Mouse (Mus musculus) stomach, embryonic 14.5 days (tissue): ENCODE results near the gene Gm11634. TPM values are rescaled to one million over a fixed set of nuclear protein-coding genes. Genes with fewer than 3 reads are reported as not detected.
"Not testable (repeated sequence)": the region's sequence is repeated elsewhere in the genome, so short reads cannot be mapped to it uniquely, and the experiment has no call there.

Experiments used
- ATAC-seq: fragments of 200-750 bp; cut with Nextera tagmentation; 2 replicates; pipeline ENCODE4 v1.8.0; 2017; ENCODE audit warnings: low read depth, moderate TSS enrichment; ENCODE audit not compliant: insufficient number of reproducible peaks, insufficient read depth, low FRiP score
- H3K27ac ChIP-seq: fragments of 300-500 bp; sonication (generic); 2 replicates; pipeline ENCODE4 v1.5.1; 2014; ENCODE audit warnings: mild to moderate bottlenecking, low read length, moderate library complexity, mixed read lengths
- H3K27me3 ChIP-seq: fragments of 300-500 bp; sonication (generic); 2 replicates; pipeline ENCODE4 v1.6.1; 2014; ENCODE audit warnings: low read length, control low read depth, mixed read lengths; ENCODE audit not compliant: control insufficient read depth, insufficient read depth
- H3K36me3 ChIP-seq: fragments of 300-500 bp; sonication (generic); 2 replicates; pipeline ENCODE4 v1.6.1; 2014; ENCODE audit warnings: mild to moderate bottlenecking, control low read depth, low read length, moderate library complexity, mixed read lengths; ENCODE audit not compliant: control insufficient read depth, insufficient read depth
- H3K4me1 ChIP-seq: fragments of 300-500 bp; sonication (generic); 2 replicates; pipeline ENCODE4 v1.6.1; 2014; ENCODE audit warnings: low read length, control low read depth, mixed read lengths; ENCODE audit not compliant: control insufficient read depth, insufficient read depth
- H3K4me2 ChIP-seq: fragments of 300-500 bp; sonication (generic); replicated peaks from 2 replicates; pipeline ENCODE4 v1.6.1; 2014; ENCODE audit warnings: low read depth, low read length, control low read depth
- H3K4me3 ChIP-seq: fragments of 300-500 bp; sonication (generic); 2 replicates; pipeline ENCODE4 v1.5.1; 2014; ENCODE audit warnings: low read depth, low read length, control low read depth
- H3K9ac ChIP-seq: fragments of 300-500 bp; sonication (generic); replicated peaks from 2 replicates; pipeline ENCODE4 v1.6.1; 2014; ENCODE audit warnings: low read depth, mild to moderate bottlenecking, control low read depth, low read length, moderate library complexity, mixed read lengths
- H3K9me3 ChIP-seq: fragments of 300-500 bp; sonication (generic); 2 replicates; pipeline ENCODE4 v1.6.1; 2016; ENCODE audit warnings: low read depth, low read length, control low read depth; ENCODE audit not compliant: control insufficient read depth
- WGBS: fragments of 180-500 bp; shearing (Covaris S2); extraction: QIAGEN DNeasy Blood & Tissue Kit; methylation state at CpG from one replicate; pipeline ENCODE4 v1.1.7; 2014; 5-methylcytosine and 5-hydroxymethylcytosine counted together
- polyA plus RNA-seq: library from polyadenylated mRNA; unstranded; fragments of >200 nt; fragmentation: Nextera tagmentation; extraction: Ambion mirVana; gene quantifications from 2 replicates; pipeline ENCODE4 v1.2.1, GENCODE M21; 2014

Gene Gm11634
- polyA plus RNA-seq, 1 experiment from 2014 or later, result not detected

DNA sequence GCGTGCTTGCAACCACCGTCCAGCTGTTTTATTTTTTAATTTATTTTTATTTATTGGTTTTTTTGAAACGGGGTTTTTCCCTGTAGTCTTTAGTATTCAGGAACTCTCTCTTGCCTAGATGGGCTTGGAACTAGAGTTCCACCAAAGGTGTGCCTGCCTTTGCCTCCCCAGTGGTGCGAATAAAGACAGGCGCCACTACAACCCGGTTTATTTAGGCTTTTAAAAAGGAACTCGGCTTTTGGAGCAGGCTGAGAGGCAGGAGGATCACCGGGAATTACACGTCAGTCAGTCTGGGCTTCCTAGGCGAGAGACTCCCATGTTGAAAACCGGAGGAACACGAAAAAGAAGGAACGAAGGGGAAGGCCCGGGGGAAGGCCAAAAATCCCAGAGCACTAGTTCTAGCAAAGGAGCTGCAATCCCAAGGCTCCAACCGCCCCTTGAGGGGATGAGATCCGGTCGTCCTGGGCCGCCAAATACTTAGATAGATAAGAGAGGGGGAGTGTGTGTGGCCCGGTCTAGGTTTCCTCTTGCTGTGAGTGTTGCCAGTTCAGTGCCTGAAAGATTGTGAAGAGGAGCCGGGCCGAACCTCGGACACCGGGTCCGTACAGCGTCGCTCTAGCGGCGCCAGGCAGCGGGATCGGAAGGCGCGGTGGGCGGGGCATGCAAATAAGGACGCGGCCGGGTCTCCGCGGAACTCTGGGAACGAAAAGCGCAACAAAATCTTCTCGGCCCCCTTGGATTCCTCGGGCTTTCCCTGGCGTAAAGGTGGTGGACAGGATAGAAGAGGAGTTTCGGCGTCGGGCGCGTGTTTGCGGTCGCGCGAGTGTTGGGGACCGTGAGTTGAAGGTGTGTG, 42.0 kb upstream of the Gm11634 start:
- WGBS, result 5% methylated on average over 50 of the region's 53 CpGs
- H3K36me3 ChIP-seq, H3K9me3 ChIP-seq, H3K4me1 ChIP-seq, H3K27me3 ChIP-seq: not testable (repeated sequence)
- peak overlapping the region; percentile 35 for H3K4me2 ChIP-seq
- peak; percentile 65 for ATAC-seq
- 0 out of 2 replicates have a peak overlapping the region, but pooled peaks have one; percentile 21 for H3K9ac ChIP-seq
- peak overlapping the region; percentile 21; the same call in 1 of the 2 replicates for H3K4me3 ChIP-seq
- peak overlapping the region; percentile 66; the same call in 1 of the 2 replicates for H3K27ac ChIP-seq

- Histone ChIP-seq H3K9me3 (no peaks in the 10 kb centered on the region), H3K27ac (no peak overlapping the region), H3K27me3 (no peaks in the 10 kb centered on the region), H3K4me1 (0 out of 2 replicates have a peak, but pooled peaks cover 3% of the 10 kb centered on the region), H3K4me2 (no peak overlapping the region), H3K9ac (no peak overlapping the region), H3K36me3 (peaks cover 4% of the 10 kb centered on the region; the same call in 1 of the 2 replicates), H3K4me3 (no peak overlapping the region)
- WGBS, result 94% methylated on average over 4 of the region's 4 CpGs
- no peak for ATAC-seq
Observed at GRCm38 (mm10) chr11:101639761-101640160, 40.7 kb upstream of the Gm11634 start.

DNA sequence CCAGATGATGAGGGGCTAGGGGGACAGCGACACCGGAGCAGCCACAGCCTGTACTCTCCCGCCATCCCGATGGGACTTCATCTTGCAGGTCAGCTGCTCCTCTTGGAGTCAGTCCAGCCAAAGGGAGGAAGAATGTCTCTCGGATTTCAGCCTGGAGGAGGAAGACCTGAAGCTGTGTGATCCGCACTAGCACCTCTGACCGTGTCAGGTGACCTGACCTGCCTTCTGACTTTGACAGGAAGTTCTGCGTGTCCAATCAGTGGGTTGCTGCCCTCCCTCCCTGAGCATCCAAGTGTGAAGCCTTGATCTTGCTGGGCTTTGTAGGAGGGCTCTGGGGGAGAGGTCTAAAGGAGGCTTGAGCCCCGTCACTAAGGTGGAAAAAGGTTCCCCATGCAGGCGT, 36.6 kb upstream of the Gm11634 start:
- ATAC-seq, result no peak
- no peak overlapping the region for H3K9ac ChIP-seq
- 80% methylated on average over 10 of the region's 10 CpGs for WGBS
- no peak overlapping the region for H3K27ac ChIP-seq
- H3K9me3 ChIP-seq, result no peaks in the 10 kb centered on the region
- H3K27me3 ChIP-seq, result no peaks in the 10 kb centered on the region
- H3K4me1 ChIP-seq, result 0 out of 2 replicates have a peak, but pooled peaks cover under 1% of the 10 kb centered on the region
- H3K36me3 ChIP-seq, result peaks cover 9% of the 10 kb centered on the region; the same call in 1 of the 2 replicates
- H3K4me3 ChIP-seq, result no peak overlapping the region
- no peak overlapping the region for H3K4me2 ChIP-seq

GRCm38 (mm10) chr11:101628733-101629417, 29.8 kb upstream of the Gm11634 start:
- H3K27me3 ChIP-seq, H3K4me1 ChIP-seq, ATAC-seq, H3K9me3 ChIP-seq, H3K36me3 ChIP-seq: not testable (repeated sequence)
- WGBS, result 60% methylated on average over 4 of the region's 5 CpGs
- Histone ChIP-seq H3K4me2 (peak overlapping the region; percentile 80), H3K4me3 (peak overlapping the region; percentile 50), H3K27ac (peak overlapping the region; percentile 99; the same call in 1 of the 2 replicates), H3K9ac (peak overlapping the region; percentile 76; the same call in 1 of the 2 replicates)

DNA sequence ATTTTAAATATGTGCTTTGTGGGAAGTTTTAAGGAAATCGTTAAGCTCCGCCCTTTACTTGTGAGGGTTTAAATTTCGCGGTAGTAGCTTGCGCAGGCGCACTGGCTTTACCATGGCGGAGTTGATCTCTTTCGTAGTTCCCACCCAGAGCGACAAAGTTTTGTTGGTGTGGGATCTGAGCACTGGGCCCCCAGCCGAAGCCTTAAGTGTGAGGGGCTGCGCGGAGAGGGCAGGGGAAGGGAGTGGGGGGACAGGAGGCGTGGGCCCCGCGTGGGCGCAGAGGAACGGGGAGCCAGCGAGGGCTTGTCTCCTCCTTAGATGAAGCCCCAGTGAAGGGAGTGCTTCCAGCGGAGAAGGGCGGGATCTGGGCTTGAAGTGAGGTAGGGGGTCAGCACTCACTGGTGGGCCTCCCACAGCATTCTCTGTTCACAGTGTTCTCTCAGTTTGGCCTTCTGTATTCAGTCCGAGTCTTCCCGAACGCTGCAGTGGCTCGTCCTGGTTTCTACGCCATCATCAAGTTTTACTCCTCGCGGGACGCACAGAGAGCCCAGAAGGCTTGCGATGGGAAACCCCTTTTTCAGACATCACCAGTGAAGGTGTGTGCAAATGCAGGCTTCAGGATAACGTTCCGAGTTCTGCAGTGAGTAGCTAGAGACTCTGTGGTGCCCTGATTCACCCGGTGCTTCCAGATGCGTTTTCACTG, 29.0 kb upstream of the Gm11634 start:
- peak overlapping the region; percentile 99 for H3K27ac ChIP-seq
- H3K4me1 ChIP-seq, result no peaks in the 10 kb centered on the region
- no peaks in the 10 kb centered on the region for H3K9me3 ChIP-seq
- WGBS, result under 1% methylated on average over 33 of the region's 33 CpGs
- peak overlapping the region; percentile 76 for H3K9ac ChIP-seq
- peak overlapping the region; percentile 50 for H3K4me3 ChIP-seq
- peak; percentile 65 for ATAC-seq
- H3K36me3 ChIP-seq, result no peaks in the 10 kb centered on the region; the same call in 1 of the 2 replicates
- H3K4me2 ChIP-seq, result peak overlapping the region; percentile 80
- no peaks in the 10 kb centered on the region for H3K27me3 ChIP-seq

DNA sequence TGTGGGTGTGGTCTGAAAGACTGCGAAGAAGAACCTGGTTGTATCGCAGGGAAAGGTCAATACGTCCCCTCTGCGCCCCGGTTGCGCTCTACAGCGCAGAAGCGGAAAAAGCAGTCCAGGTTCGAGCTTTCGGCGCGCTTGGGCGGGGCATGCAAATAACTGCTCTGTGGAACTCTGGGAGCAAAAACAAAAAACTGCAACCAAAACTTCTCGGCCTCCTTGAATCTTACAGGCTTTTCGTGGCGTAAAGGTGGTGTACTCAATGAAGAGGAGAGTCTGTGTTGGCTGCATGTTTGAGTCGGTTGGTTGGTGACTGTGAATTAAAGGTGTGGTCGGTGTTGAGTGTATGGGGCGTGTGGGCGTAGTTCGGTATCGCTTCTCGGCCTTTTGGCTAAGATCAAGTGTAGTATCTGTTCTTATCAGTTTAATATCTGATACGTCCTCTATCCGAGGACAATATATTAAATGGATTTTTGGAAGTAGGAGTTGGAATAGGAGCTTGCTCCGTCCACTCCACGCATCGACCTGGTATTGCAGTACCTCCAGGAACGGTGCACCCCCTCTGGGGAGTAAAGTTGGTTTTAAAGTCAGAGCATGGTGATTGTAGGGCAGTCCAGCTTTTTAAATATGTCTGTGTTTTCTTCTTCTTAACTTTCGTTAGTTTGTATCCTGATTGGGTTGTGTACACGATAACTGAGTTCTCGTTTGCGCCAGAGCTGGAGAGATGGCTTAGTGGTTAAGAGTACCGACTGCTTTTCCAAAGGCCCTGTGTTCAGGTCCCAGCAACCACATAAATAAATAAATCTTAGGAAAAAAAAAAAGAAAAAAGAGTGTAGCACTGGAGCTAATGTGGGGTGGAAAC, 28.2 kb upstream of the Gm11634 start, which contains the start of gene Rdm1:
Rdm1 (plus strand) TSS at position 201 of the 862 bp plus-strand sequence.
- peak within 1 kb of the TSS; percentile 99 for H3K27ac ChIP-seq
- H3K4me2 ChIP-seq, result peak within 1 kb of the TSS; percentile 80
- no peaks in the 10 kb centered on the region; the same call in 1 of the 2 replicates for H3K36me3 ChIP-seq
- H3K9ac ChIP-seq, result peak within 1 kb of the TSS; percentile 76
- H3K9me3 ChIP-seq, result no peaks in the 10 kb centered on the region
- no peaks in the 10 kb centered on the region for H3K4me1 ChIP-seq
- H3K27me3 ChIP-seq, result no peaks in the 10 kb centered on the region
- peak within 1 kb of the TSS; percentile 50 for H3K4me3 ChIP-seq
- peak; percentile 92 for ATAC-seq
- under 1% methylated on average over 33 of the region's 34 CpGs for WGBS

- H3K4me1 ChIP-seq, result no peaks in the 10 kb centered on the region
- no peaks in the 10 kb centered on the region for H3K9me3 ChIP-seq
- H3K4me2 ChIP-seq, result peak overlapping the region; percentile 80
- peak overlapping the region; percentile 12 for H3K4me3 ChIP-seq
- H3K36me3 ChIP-seq, result no peaks in the 10 kb centered on the region; the same call in 1 of the 2 replicates
- no peak; the same call in 1 of the 2 replicates for ATAC-seq
- H3K27me3 ChIP-seq, result no peaks in the 10 kb centered on the region
- peak overlapping the region; percentile 99 for H3K27ac ChIP-seq
- WGBS, result 3% methylated on average over 8 of the region's 8 CpGs
- 0 out of 2 replicates have a peak overlapping the region, but pooled peaks have one; percentile 2 for H3K9ac ChIP-seq
Observed at GRCm38 (mm10) chr11:101626649-101626994, 27.6 kb upstream of the Gm11634 start.
